Mouse (Mus musculus) embryo, embryonic 11.5 days (tissue): ENCODE data around the gene Lhfpl4.

Experiments used
- DNase-seq: peaks from one replicate; pipeline ENCODE4 v3.0.0-alpha.2; 2012; ENCODE audit warnings: low read depth, low spot score

Gene Lhfpl4

GRCm38 (mm10) chr6:113194841-113195595 is at the start of gene Lhfpl4:
Gene Lhfpl4, minus strand, starts transcription at chr6:113195384.
- DNase-seq: peak; percentile 22

GRCm38 (mm10) chr6:113242753-113243152 is 47.6 kb upstream of the Lhfpl4 start:
- DNase-seq: no peak

- no peak for DNase-seq
These were observed 43.3 kb upstream of the Lhfpl4 start for GRCm38 (mm10) chr6:113238442-113238841.

- DNase-seq: peak; percentile 96
These were observed 42.5 kb upstream of the Lhfpl4 start, which contains the start of gene Mtmr14 for GRCm38 (mm10) chr6:113237542-113238270. Gene Mtmr14, plus strand, starts transcription at chr6:113237843.

DNA sequence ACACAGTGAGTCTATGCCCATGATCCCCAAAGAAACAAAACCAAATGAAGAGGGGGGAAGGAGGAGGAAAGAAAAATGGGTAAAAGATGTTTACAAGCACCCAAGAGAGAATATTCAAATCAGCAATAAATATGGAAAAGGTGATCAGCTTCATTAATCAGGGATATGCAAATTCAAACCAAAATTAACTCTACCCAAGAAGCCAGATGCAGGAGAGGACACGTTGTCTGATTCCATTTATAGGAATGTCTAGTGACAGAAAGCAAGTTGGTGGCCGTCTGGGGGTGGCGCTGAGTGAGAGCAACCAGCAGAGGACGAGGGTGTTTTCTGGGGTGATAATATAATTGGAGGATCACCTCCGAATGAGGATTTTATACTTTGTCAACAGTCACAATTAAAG is 40.0 kb upstream of the Lhfpl4 start:
- DNase-seq: no peak

DNA sequence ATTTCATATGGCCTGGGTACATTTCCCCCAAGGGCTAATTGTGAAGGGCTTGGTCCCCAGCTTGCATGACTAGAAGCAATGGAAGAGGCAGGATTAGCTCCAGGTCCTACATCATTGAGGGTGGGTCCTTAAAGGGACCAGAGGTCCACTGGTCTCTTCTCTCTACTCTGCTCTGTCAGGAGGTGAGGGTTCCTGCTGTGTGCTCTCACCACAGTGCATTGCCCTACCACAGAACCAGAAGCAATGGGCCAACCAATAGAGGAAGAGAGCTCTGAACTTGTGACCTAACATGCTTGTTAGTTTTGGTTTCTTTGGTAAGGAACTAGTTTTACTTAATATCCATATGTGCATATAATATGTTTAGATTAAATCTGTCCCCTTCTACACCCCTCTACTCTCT is 31.5 kb upstream of the Lhfpl4 start:
- DNase-seq: no peak

DNA sequence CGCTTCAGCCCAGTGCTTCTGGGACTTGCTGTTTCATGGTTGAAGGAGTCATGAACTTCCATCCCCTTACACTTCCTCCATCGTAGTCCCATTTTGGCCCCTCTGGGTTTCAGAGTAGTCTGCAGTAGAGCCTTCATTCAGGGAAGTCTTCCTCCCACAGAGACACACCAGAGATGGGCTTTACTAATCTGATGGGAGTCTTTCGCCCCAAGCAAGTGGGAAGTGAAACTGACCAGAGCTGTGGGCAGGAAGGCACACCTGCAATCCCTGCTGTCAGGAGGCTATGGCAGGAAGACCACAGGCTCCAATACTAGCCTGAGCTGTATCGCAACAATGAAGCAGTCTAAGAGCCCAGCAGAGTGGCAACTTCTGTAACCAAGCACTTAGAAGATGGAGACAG is 30.6 kb upstream of the Lhfpl4 start:
- no peak for DNase-seq

- no peak for DNase-seq
These were observed 21.1 kb upstream of the Lhfpl4 start for GRCm38 (mm10) chr6:113216280-113216679.

GRCm38 (mm10) chr6:113195596-113195992 is 410 bp upstream of the Lhfpl4 start:
- DNase-seq: no peak

DNA sequence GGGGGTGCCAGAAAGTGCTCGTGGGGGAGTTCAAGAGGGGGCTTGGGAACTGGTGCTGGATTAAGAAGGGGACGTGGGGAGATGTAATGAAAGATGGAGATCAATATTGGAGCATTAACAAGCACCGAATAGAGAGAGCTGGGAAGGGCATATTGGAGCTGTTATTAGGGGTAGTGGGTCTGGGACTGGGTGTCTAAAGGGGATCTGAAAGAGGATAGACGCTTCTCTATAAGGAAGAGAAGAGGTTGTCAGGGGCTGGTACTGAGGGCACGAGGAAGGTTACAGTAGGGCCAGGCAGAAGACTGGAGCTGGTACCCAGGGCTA is 705 bp downstream of the Lhfpl4 start:
- no peak for DNase-seq

- DNase-seq: peak; percentile 41
These were observed 1.3 kb downstream of the Lhfpl4 start for GRCm38 (mm10) chr6:113193765-113194460.

DNA sequence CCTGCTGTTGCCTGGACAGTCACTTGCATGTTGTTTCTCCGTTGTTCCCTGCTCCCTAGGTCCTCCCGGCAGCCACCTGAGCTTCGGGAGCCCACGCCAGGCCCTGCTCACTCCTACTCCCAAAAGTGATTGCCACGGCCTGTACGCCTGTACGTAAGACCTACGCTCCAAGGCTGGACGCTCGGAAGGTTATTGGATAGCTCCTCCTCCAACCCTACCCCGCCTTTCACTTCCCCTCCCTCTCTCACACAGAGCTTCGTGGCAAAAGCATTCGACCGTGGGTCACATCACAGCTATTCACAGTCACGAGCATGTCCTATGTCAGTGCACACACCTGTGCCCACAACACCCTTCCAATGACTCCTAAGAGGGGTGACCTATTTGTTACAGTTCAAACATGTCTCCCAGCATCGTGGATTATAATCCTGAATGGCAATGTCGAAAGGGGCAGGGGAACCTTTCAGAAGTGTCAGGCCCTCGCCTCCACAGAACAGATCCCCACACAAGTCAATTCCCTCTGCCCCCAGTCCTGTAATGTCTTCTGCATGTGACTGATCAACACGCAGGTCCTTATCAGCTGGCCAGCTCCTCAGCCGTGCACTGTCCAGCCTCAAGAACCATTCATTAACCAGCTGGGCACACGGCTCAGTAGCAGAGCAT is 10.2 kb downstream of the Lhfpl4 start:
- DNase-seq: no peak

- no peak for DNase-seq
These were observed 11.0 kb downstream of the Lhfpl4 start for GRCm38 (mm10) chr6:113184163-113184562.

DNA sequence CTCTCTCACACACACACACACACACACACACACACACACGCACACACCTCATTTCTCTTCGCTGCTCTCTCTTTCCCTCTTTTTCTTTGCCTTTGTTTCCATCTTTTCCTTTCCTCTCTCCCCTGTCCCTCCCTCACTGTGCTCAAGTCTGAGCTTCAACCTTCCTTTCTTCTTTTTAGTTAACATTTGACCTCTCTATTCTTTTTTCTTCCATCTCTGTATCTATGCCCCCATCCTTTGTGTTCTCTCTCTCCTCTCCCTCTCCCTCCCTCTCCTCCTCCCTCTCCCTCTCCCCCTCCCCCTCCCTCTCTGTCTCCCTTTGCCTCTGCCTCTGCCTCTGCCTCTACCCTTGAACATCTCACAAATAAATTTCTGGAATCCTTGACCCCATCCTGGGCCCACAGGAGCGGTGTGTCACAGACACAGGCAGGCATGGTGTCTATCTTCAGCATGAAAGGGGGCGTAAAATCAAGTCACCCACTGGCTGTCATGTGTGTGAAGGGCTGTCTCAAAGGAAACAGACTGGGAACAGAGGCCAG is 15.9 kb downstream of the Lhfpl4 start:
- DNase-seq: no peak

GRCm38 (mm10) chr6:113178286-113179194 is 16.6 kb downstream of the Lhfpl4 start:
- DNase-seq: no peak

DNA sequence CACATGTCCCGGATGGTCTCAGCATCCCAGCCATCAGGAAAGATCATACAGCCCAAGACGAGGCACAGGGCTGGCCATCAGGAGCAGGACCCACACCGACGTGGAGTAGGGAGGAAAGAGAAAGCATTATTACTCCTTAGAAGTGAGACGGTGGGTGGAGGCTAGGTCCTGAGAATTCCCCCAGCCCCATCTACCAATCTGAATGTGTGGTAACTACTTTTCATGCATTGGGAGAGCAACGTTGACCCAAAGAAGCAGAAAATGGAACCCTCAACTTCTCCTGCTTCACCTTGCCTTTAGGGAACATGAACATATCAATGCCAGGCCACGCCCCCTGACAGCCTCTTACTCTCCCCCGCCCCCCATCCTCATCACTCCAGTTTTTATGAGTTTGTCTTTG is 18.6 kb downstream of the Lhfpl4 start:
- no peak for DNase-seq

DNA sequence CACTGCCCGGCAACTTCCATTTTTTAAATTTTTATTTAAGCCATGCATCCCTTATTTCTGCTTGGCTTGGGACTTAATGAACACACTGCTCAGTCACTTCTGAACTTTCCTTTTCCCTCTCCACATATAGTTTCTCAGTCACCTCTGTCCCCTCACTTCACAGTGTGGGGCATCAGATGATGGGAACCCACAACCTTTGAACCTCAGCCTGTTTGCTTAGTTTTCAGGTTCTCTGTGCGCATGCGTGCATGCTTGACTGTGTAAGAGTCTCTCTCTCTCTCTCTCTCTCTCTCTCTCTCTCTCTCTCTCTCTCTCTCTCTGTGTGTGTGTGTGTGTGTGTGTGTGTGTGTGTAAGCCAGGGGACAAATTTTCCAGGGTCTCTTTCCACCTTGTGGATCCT is 19.7 kb downstream of the Lhfpl4 start:
- DNase-seq: no peak

- DNase-seq: peak; percentile 44
These were observed 22.6 kb downstream of the Lhfpl4 start for GRCm38 (mm10) chr6:113172568-113172967.

DNA sequence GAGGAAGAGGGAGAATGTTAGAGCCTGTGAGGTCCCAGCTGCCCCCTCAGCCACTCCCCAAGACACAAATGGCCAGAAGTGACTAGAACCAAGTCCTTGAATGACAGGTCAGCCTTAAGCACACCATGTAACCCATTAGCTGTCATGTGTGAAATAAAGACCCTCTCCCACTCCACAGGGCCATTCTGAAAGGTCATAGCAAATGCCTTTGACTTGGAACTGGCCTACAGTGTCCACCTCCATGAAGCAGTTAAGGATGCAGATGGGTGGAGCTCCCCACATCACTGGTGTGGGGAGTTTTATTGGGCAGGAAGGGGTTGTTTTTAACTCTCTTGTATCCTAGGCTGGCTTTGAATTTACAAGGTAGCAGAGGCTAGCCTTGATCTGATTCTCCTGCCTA is 23.2 kb downstream of the Lhfpl4 start:
- DNase-seq: no peak

GRCm38 (mm10) chr6:113170651-113171050 is 24.5 kb downstream of the Lhfpl4 start:
- DNase-seq: no peak

GRCm38 (mm10) chr6:113169852-113170251 is 25.3 kb downstream of the Lhfpl4 start:
- DNase-seq: no peak
